Mouse (Mus musculus): ENCODE data around the gene Bnc1. TPM values are rescaled to one million over a fixed set of nuclear protein-coding genes. Genes with fewer than 3 reads are reported as not detected.

Bnc1 gene
- total RNA-seq, 1 experiment from 2014 or later, result not detected

- ATAC-seq (replicated peaks in 1 of 2; ENCODE audit: insufficient read depth in 1 of 2, low FRiP score in 2 of 2, low TSS enrichment in 1 of 2, low read depth in 1 of 2, poor library complexity in 2 of 2, severe bottlenecking in 2 of 2), result no peak
These were observed 456 bp downstream of the Bnc1 start for GRCm38 (mm10) chr7:81991611-81992061.

DNA sequence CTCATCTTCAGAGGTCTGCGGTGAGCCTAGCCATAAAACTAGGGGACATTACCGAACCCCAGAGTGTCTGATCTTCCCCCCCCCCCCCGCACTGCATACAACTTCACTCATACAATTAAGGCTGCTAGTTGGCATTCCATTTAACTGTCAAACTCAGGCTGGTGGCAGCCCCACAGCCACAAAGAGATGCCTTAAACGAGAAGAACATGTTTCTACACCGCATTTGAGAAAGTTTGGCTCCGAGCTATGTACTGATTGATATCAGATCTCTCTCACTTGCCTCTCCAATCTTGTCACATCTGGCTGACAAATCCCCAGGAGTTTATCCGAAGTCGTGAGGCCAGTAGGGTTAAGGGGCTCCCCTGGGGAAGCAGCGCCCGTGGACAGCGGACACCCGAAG, 976 bp downstream of the Bnc1 start:
- ATAC-seq (replicated peaks in 1 of 2; ENCODE audit: insufficient read depth in 1 of 2, low FRiP score in 2 of 2, low TSS enrichment in 1 of 2, low read depth in 1 of 2, poor library complexity in 2 of 2, severe bottlenecking in 2 of 2), result peak in 1 of 2 experiments; percentile 25; a peak in 1 of 4 replicates

DNA sequence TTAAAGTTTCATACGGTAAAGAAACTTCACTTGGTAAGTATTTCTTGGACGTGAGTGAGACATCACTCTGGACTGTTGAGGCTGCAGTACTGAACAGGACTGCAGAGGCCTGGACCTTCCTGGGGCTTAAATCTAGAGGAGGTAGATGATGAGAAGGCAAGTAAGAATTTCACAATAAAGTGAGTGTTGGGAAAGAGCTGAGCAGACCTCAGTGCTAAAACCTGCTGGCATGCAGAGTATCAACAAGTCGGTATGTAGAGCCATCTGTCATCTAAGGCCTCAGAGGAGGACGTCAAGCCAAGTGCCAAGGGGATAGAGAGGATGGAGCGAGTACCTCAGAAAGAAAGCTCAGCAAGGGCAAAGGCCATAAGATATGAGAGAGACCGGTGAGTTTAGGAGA, 8.4 kb downstream of the Bnc1 start:
- no peak for ATAC-seq (replicated peaks in 1 of 2; ENCODE audit: insufficient read depth in 1 of 2, low FRiP score in 2 of 2, low TSS enrichment in 1 of 2, low read depth in 1 of 2, poor library complexity in 2 of 2, severe bottlenecking in 2 of 2)

DNA sequence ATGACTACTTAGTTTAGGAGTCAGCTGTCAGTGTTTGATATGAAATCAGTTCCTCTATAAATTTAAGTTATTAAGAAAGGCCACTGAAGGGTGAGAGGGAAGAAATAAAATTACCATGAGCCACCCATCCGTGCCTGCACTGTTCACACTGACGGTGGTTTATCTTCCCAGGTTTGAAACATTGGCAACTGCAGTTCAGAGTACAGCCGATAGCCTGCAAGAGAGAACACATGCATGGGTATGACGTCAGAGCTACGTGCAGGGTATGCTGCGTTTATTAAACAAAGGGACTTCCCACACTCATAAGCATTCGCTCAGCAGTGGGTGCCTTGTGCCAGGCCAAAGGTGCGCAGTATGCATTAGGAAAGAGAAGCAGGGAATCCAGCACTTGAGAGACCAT, 13.8 kb downstream of the Bnc1 start:
- ATAC-seq (replicated peaks in 1 of 2; ENCODE audit: insufficient read depth in 1 of 2, low FRiP score in 2 of 2, low TSS enrichment in 1 of 2, low read depth in 1 of 2, poor library complexity in 2 of 2, severe bottlenecking in 2 of 2), result no peak

DNA sequence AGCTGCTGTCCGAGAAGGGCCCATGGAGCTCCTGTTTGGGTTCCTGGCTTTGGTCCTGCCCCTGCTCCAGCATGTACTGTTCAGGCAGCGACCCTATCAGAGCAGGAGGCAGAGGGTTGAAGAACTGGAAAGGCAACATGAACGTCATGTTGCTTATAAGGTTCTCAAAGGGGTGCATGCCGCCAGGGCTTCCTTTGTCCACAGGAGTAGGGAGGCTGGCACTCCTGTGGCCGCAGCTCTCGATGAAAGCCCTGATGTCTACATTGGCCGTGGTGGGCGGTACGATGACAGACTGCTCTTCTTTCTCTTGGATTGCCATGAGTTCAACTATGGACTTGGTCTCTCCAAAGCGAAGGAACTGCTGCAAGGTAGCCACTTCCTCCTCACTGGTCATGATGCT, 17.5 kb downstream of the Bnc1 start:
- no peak for ATAC-seq (replicated peaks in 1 of 2; ENCODE audit: insufficient read depth in 1 of 2, low FRiP score in 2 of 2, low TSS enrichment in 1 of 2, low read depth in 1 of 2, poor library complexity in 2 of 2, severe bottlenecking in 2 of 2)

GRCm38 (mm10) chr7:81973939-81974338, 18.2 kb downstream of the Bnc1 start:
- no peak for ATAC-seq (replicated peaks in 1 of 2; ENCODE audit: insufficient read depth in 1 of 2, low FRiP score in 2 of 2, low TSS enrichment in 1 of 2, low read depth in 1 of 2, poor library complexity in 2 of 2, severe bottlenecking in 2 of 2)

DNA sequence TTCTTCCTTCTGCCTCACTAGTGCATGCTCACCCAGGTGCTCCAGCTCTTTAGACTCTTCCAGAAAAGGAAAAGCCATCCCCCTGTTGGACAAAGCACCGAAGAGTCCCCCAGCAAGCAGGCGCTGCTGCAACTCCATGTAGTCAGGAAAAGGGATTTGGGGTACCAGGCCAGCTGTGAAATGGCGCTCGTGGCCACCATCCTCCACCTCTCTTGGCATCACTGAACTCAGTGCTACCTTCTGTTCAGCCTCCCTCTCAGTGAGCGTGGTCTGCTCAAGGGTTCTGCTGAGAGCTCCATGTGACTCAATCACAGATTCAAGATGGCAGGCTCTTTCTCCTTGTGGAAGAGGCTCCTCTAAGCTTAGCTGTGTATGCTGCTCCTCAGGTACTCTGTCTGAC, 18.8 kb downstream of the Bnc1 start:
- ATAC-seq (replicated peaks in 1 of 2; ENCODE audit: insufficient read depth in 1 of 2, low FRiP score in 2 of 2, low TSS enrichment in 1 of 2, low read depth in 1 of 2, poor library complexity in 2 of 2, severe bottlenecking in 2 of 2), result no peak

DNA sequence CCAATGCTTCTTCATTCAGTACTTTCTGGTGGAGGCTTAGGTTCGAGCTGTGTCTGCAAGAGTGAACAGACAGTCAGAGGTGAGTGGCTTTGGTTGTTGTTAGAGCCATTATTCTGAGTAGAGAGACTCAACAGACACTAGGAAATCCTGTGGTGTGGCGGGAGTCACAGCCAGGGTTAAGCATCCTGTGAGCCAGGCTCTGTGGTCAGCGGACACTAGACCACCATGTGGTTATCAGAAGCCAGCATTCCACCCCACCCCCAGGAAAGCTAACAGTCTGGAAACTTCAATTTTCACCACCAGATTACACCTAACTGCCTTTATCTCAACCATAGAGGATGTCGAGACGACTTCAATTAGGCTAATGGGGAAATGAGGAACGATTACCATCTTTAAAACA, 23.1 kb downstream of the Bnc1 start:
- no peak for ATAC-seq (replicated peaks in 1 of 2; ENCODE audit: insufficient read depth in 1 of 2, low FRiP score in 2 of 2, low TSS enrichment in 1 of 2, low read depth in 1 of 2, poor library complexity in 2 of 2, severe bottlenecking in 2 of 2)

GRCm38 (mm10) chr7:81968451-81968850, 23.6 kb downstream of the Bnc1 start:
- ATAC-seq (replicated peaks in 1 of 2; ENCODE audit: insufficient read depth in 1 of 2, low FRiP score in 2 of 2, low TSS enrichment in 1 of 2, low read depth in 1 of 2, poor library complexity in 2 of 2, severe bottlenecking in 2 of 2), result no peak

GRCm38 (mm10) chr7:81966195-81966594, 25.9 kb downstream of the Bnc1 start:
- ATAC-seq (replicated peaks in 1 of 2; ENCODE audit: insufficient read depth in 1 of 2, low FRiP score in 2 of 2, low TSS enrichment in 1 of 2, low read depth in 1 of 2, poor library complexity in 2 of 2, severe bottlenecking in 2 of 2), result no peak

GRCm38 (mm10) chr7:81959704-81960103, 32.4 kb downstream of the Bnc1 start:
- ATAC-seq (replicated peaks in 1 of 2; ENCODE audit: insufficient read depth in 1 of 2, low FRiP score in 2 of 2, low TSS enrichment in 1 of 2, low read depth in 1 of 2, poor library complexity in 2 of 2, severe bottlenecking in 2 of 2), result peak; percentile 25 to 56; a peak in 1 of 4 replicates

- peak; percentile 75 to 80 for ATAC-seq (replicated peaks in 1 of 2; ENCODE audit: insufficient read depth in 1 of 2, low FRiP score in 2 of 2, low TSS enrichment in 1 of 2, low read depth in 1 of 2, poor library complexity in 2 of 2, severe bottlenecking in 2 of 2)
These were observed 37.8 kb downstream of the Bnc1 start for GRCm38 (mm10) chr7:81954208-81954846.

GRCm38 (mm10) chr7:81950499-81950898, 41.6 kb downstream of the Bnc1 start:
- no peak for ATAC-seq (replicated peaks in 1 of 2; ENCODE audit: insufficient read depth in 1 of 2, low FRiP score in 2 of 2, low TSS enrichment in 1 of 2, low read depth in 1 of 2, poor library complexity in 2 of 2, severe bottlenecking in 2 of 2)

- no peak for ATAC-seq (replicated peaks in 1 of 2; ENCODE audit: insufficient read depth in 1 of 2, low FRiP score in 2 of 2, low TSS enrichment in 1 of 2, low read depth in 1 of 2, poor library complexity in 2 of 2, severe bottlenecking in 2 of 2)
These were observed 46.7 kb downstream of the Bnc1 start for GRCm38 (mm10) chr7:81945398-81945797.

DNA sequence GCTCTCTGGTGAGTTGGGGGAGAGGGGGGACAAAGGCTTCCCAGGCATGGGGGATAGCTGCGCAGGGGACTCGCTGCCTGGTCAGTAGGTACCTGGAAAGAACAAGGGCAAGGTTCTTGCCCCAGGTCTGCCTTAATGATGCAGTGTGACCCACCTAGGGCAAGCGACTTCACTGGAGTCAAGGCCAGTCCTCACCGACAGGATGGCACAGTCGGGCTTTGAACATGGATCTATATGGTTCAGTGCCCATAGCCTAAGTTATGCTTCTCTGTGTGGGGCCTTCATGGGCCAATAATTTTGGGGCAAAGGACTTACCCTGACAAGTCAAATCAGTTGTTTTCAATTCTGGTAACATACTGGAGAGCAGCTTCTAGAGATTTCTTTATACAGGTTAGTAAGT, 57.3 kb downstream of the Bnc1 start:
- ATAC-seq (replicated peaks in 1 of 2; ENCODE audit: insufficient read depth in 1 of 2, low FRiP score in 2 of 2, low TSS enrichment in 1 of 2, low read depth in 1 of 2, poor library complexity in 2 of 2, severe bottlenecking in 2 of 2), result no peak

- peak; percentile 50 to 67; a peak in 3 of 4 replicates for ATAC-seq (replicated peaks in 1 of 2; ENCODE audit: insufficient read depth in 1 of 2, low FRiP score in 2 of 2, low TSS enrichment in 1 of 2, low read depth in 1 of 2, poor library complexity in 2 of 2, severe bottlenecking in 2 of 2)
These were observed 57.8 kb downstream of the Bnc1 start, which contains the start of gene Hdgfl3 for GRCm38 (mm10) chr7:81934267-81934745. Gene Hdgfl3 (minus strand): TSS chr7:81934473.

GRCm38 (mm10) chr7:81933601-81934266, 58.4 kb downstream of the Bnc1 start:
- ATAC-seq (replicated peaks in 1 of 2; ENCODE audit: insufficient read depth in 1 of 2, low FRiP score in 2 of 2, low TSS enrichment in 1 of 2, low read depth in 1 of 2, poor library complexity in 2 of 2, severe bottlenecking in 2 of 2), result no peak

GRCm38 (mm10) chr7:81933061-81933600, 59.0 kb downstream of the Bnc1 start:
- ATAC-seq (replicated peaks in 1 of 2; ENCODE audit: insufficient read depth in 1 of 2, low FRiP score in 2 of 2, low TSS enrichment in 1 of 2, low read depth in 1 of 2, poor library complexity in 2 of 2, severe bottlenecking in 2 of 2), result no peak

Data from hematopoietic stem cell, adult 5-6 weeks (primary cell).